ENCODE assay signal across 13 mouse cellular contexts in genomic region chr17:14826715-14827295, GRCm38 (mm10).
DNase-seq lines count a peak whose midpoint lies in the region; ATAC-seq lines count a peak whose summit lies in the region.
"Had no signal": no experiment of that assay in that cellular context is flagged by ENCODE, and none has a peak within 500 bp of the region (broad histone marks: within the 10 kb centered on the region; RNA-seq: fewer than 3 reads in every experiment).

No protein-coding gene starts in this region.

- H3K27ac ChIP-seq in kidney, embryonic 16.5 days (ENCODE audit: low read length) = no peak overlapping the region
- H3K27ac ChIP-seq: midbrain, embryonic 13.5 days had no signal

- H3K4me2 ChIP-seq in kidney, embryonic 16.5 days (replicated peaks; ENCODE audit: low read depth, low read length) = no peak overlapping the region
- H3K4me2 ChIP-seq: midbrain, embryonic 13.5 days had no signal

- H3K9ac ChIP-seq in kidney, embryonic 16.5 days (replicated peaks; ENCODE audit: low read length) = no peak overlapping the region
- H3K9ac ChIP-seq: midbrain, embryonic 13.5 days had no signal

- H3K4me1 ChIP-seq in kidney, embryonic 16.5 days (ENCODE audit: insufficient read depth, low read length) = no peaks in the 10 kb centered on the region
- H3K4me1 ChIP-seq: midbrain, embryonic 13.5 days had no signal

- H3K4me3 ChIP-seq in kidney, embryonic 16.5 days (ENCODE audit: low read length) = no peak overlapping the region
- H3K4me3 ChIP-seq: midbrain, embryonic 13.5 days had no signal

- H3K9me3 ChIP-seq in kidney, embryonic 16.5 days (ENCODE audit: low read length) = no peaks in the 10 kb centered on the region
- H3K9me3 ChIP-seq: midbrain, embryonic 13.5 days had no signal

- WGBS in kidney, embryonic 16.5 days = 33% methylated on average over 6 of the region's 6 CpGs

- DNase-seq in frontal cortex, postnatal 10 days (ENCODE audit: low spot score in 2 of 2) = no peak
- DNase-seq in left cerebral cortex, postnatal 14 days (ENCODE audit: low spot score in 2 of 2) = peak; percentile 44 to 76
- no peak for DNase-seq in left cerebral cortex, adult 11 months (ENCODE audit: low spot score)
- peak; percentile 81 for DNase-seq in NIH3T3 (ENCODE audit: low read depth)
- no peak for DNase-seq in thymus, postnatal 0 days (ENCODE audit: low spot score)
- no peak for DNase-seq in adrenal gland, adult 18-20 months (ENCODE audit: low spot score in 2 of 2)
- DNase-seq: adrenal gland, postnatal 10 days; cerebellum, adult 8-10 months; heart, postnatal 36 days; thymus, adult 2 months had no signal

- intact Hi-C loops in left cerebral cortex, postnatal 14 days (cut with DNase I) = no loop called here

- no peaks in the 10 kb centered on the region for H3K27me3 ChIP-seq in kidney, embryonic 16.5 days (ENCODE audit: insufficient read depth, low read length)
- H3K27me3 ChIP-seq: midbrain, embryonic 13.5 days had no signal

- peak; percentile 80; the same call in 1 of the 2 replicates for ATAC-seq in frontal cortex, adult (ENCODE audit: low TSS enrichment)
- ATAC-seq in kidney, embryonic 16.5 days (ENCODE audit: low FRiP score, low TSS enrichment) = peak; percentile 65
- ATAC-seq: midbrain, embryonic 13.5 days had no signal

- no peaks in the 10 kb centered on the region for H3K36me3 ChIP-seq in kidney, embryonic 16.5 days (ENCODE audit: insufficient read depth, low read length)
- H3K36me3 ChIP-seq: midbrain, embryonic 13.5 days had no signal

Comparison
In these comparisons a context has a peak if more than half of its experiments do, and no peak if none do; other contexts are left out.
1. DNase-seq: peak in left cerebral cortex, postnatal 14 days (2 of 2) and NIH3T3 (single experiment); none in frontal cortex, postnatal 10 days (0 of 2), left cerebral cortex, adult 11 months (single experiment), thymus, postnatal 0 days (single experiment) and adrenal gland, adult 18-20 months (0 of 2).